Mouse (Mus musculus): Measurements from ENCODE around the gene Stmn1. TPM values are rescaled to one million over a fixed set of nuclear protein-coding genes. Genes with fewer than 3 reads are reported as not detected.

Stmn1 gene
- polyA plus RNA-seq (2012; rRNA removed) = 1,055 and 1,621 TPM in 2 replicates

GRCm38 (mm10) chr4:134468215-134468575 lies at the start of gene Stmn1:
Gene Stmn1 (plus strand): TSS chr4:134468320.

GRCm38 (mm10) chr4:134496595-134497210 lies 28.6 kb downstream of the Stmn1 start, which contains the start of gene Paqr7:
Gene Paqr7 (plus strand): TSS chr4:134496697.

GRCm38 (mm10) chr4:134510845-134511411 lies 42.8 kb downstream of the Stmn1 start, which contains the start of gene Aunip:
Gene Aunip (plus strand): TSS chr4:134510999.

Other genes starting within 250 kb of the Stmn1 start
- not detected in 2 replicates for gene Catsper4, start 240.9 kb upstream of the Stmn1 start, polyA plus RNA-seq (2012; rRNA removed)
- 0.25 and 0.62 TPM in 2 replicates for gene Cnksr1, start 229.9 kb upstream of the Stmn1 start, polyA plus RNA-seq (2012; rRNA removed)
- 0.08 TPM in 1 of 2 replicates, not detected in the other for gene E130218I03Rik, start 224.7 kb upstream of the Stmn1 start, polyA plus RNA-seq (2012; rRNA removed)
- 14.1 and 15.2 TPM in 2 replicates for gene Zfp593, start 222.7 kb upstream of the Stmn1 start, polyA plus RNA-seq (2012; rRNA removed)
- 0.31 TPM in 1 of 2 replicates, not detected in the other for gene Gm30191, start 221.4 kb upstream of the Stmn1 start, polyA plus RNA-seq (2012; rRNA removed)
- 7.5 and 8.5 TPM in 2 replicates for gene Grrp1, start 214.2 kb upstream of the Stmn1 start, polyA plus RNA-seq (2012; rRNA removed)
- 9.3 and 14.4 TPM in 2 replicates for gene Pdik1l, start 180.4 kb upstream of the Stmn1 start, polyA plus RNA-seq (2012; rRNA removed)
- 1.8 and 3.1 TPM in 2 replicates for gene Trim63, start 153.2 kb upstream of the Stmn1 start, polyA plus RNA-seq (2012; rRNA removed)
- gene Slc30a2, start 125.1 kb upstream of the Stmn1 start, polyA plus RNA-seq (2012; rRNA removed) = 0.07 TPM in 1 of 2 replicates, not detected in the other
- 0.22 and 0.68 TPM in 2 replicates for gene Extl1, start 84.5 kb upstream of the Stmn1 start, polyA plus RNA-seq (2012; rRNA removed)
- 12.0 and 14.2 TPM in 2 replicates for gene Pafah2, start 72.0 kb upstream of the Stmn1 start, polyA plus RNA-seq (2012; rRNA removed)
- 2.3 and 3.2 TPM in 2 replicates for gene Paqr7, start 28.4 kb downstream of the Stmn1 start, polyA plus RNA-seq (2012; rRNA removed)
- 15.3 and 19.8 TPM in 2 replicates for gene Aunip, start 42.7 kb downstream of the Stmn1 start, polyA plus RNA-seq (2012; rRNA removed)
- gene Mtfr1l, start 67.1 kb downstream of the Stmn1 start, polyA plus RNA-seq (2012; rRNA removed) = 78.0 and 94.1 TPM in 2 replicates
- gene Selenon, start 83.8 kb downstream of the Stmn1 start, polyA plus RNA-seq (2012; rRNA removed) = 25.8 and 47.2 TPM in 2 replicates
- 6.4 and 7.6 TPM in 2 replicates for gene Man1c1, start 236.0 kb downstream of the Stmn1 start, polyA plus RNA-seq (2012; rRNA removed)

All from central nervous system, embryonic 11.5 days (tissue).